Mouse (Mus musculus): Measurements from ENCODE around the gene Lgals4.

Gene Lgals4

GRCm38 (mm10) chr7:28833723-28834347, at the start of gene Lgals4:
Lgals4 (plus strand) TSS chr7:28833854.
- no peak for DNase-seq

- no peak for DNase-seq
Measured at GRCm38 (mm10) chr7:28785161-28785560, 48.5 kb upstream of the Lgals4 start.

GRCm38 (mm10) chr7:28787884-28788283, 45.8 kb upstream of the Lgals4 start:
- DNase-seq, result no peak

GRCm38 (mm10) chr7:28788307-28789195, 45.1 kb upstream of the Lgals4 start, which contains the start of gene Rinl:
Rinl (plus strand) TSS chr7:28788969.
- DNase-seq, result no peak

GRCm38 (mm10) chr7:28789235-28789634, 44.4 kb upstream of the Lgals4 start:
- DNase-seq, result no peak

- no peak for DNase-seq
Measured at GRCm38 (mm10) chr7:28790066-28790806, 43.4 kb upstream of the Lgals4 start.

- no peak for DNase-seq
Measured at GRCm38 (mm10) chr7:28791706-28792105, 41.9 kb upstream of the Lgals4 start.

- no peak for DNase-seq
Measured at GRCm38 (mm10) chr7:28792391-28793185, 41.1 kb upstream of the Lgals4 start.

- no peak for DNase-seq
Measured at GRCm38 (mm10) chr7:28793834-28794233, 39.8 kb upstream of the Lgals4 start.

GRCm38 (mm10) chr7:28794496-28794895, 39.2 kb upstream of the Lgals4 start:
- DNase-seq, result no peak

GRCm38 (mm10) chr7:28795832-28796231, 37.8 kb upstream of the Lgals4 start:
- DNase-seq, result no peak

GRCm38 (mm10) chr7:28796562-28796975, 37.1 kb upstream of the Lgals4 start:
- DNase-seq, result peak; percentile 81

GRCm38 (mm10) chr7:28799994-28800393, 33.7 kb upstream of the Lgals4 start:
- DNase-seq, result no peak

- no peak for DNase-seq
Measured at GRCm38 (mm10) chr7:28801451-28801850, 32.2 kb upstream of the Lgals4 start.

GRCm38 (mm10) chr7:28801901-28802670, 31.6 kb upstream of the Lgals4 start:
- peak; percentile 81 for DNase-seq

- DNase-seq, result peak; percentile 86
Measured at GRCm38 (mm10) chr7:28802846-28803588, 30.6 kb upstream of the Lgals4 start.

- no peak for DNase-seq
Measured at GRCm38 (mm10) chr7:28803756-28804155, 29.9 kb upstream of the Lgals4 start.

GRCm38 (mm10) chr7:28806869-28807268, 26.8 kb upstream of the Lgals4 start:
- DNase-seq, result no peak

- DNase-seq, result no peak
Measured at GRCm38 (mm10) chr7:28807641-28808220, 25.9 kb upstream of the Lgals4 start.

- DNase-seq, result no peak
Measured at GRCm38 (mm10) chr7:28808221-28808941, 25.3 kb upstream of the Lgals4 start, which contains the start of gene Hnrnpl. Hnrnpl (plus strand) TSS chr7:28808541.
